Mouse (Mus musculus): ENCODE results near the gene Ptprcap. TPM values are rescaled to one million over a fixed set of nuclear protein-coding genes. Genes with fewer than 3 reads are reported as not detected.
"Not testable (repeated sequence)": the region's sequence is repeated elsewhere in the genome, so short reads cannot be mapped to it uniquely, and the experiment has no call there.

The Ptprcap gene
- polyA plus RNA-seq, 1 experiment from 2014 or later: 0.83 TPM

GRCm38 (mm10) chr19:4129462-4129861 lies 23.9 kb upstream of the Ptprcap start:
- Histone ChIP-seq H3K4me1 (replicated peaks) (peaks cover 24% of the 10 kb centered on the region), H3K9me3 (no peaks in the 10 kb centered on the region), H3K4me2 (no peak overlapping the region), H3K4me3 (no peak overlapping the region), H3K27ac (replicated peaks) (no peak overlapping the region), H3K9ac (no peak overlapping the region), H3K27me3 (no peaks in the 10 kb centered on the region), H3K36me3 (peaks cover 27% of the 10 kb centered on the region)
- 95% methylated on average over 7 of the region's 7 CpGs for WGBS
- ATAC-seq (ENCODE audit: low FRiP score, low read depth): no peak

GRCm38 (mm10) chr19:4130106-4130505 lies 23.3 kb upstream of the Ptprcap start:
- H3K27ac ChIP-seq (replicated peaks): no peak overlapping the region
- no peak overlapping the region for H3K4me2 ChIP-seq
- H3K9me3 ChIP-seq: no peaks in the 10 kb centered on the region
- peaks cover 18% of the 10 kb centered on the region for H3K4me1 ChIP-seq (replicated peaks)
- no peak overlapping the region for H3K4me3 ChIP-seq
- no peak for ATAC-seq (ENCODE audit: low FRiP score, low read depth)
- WGBS: 86% methylated on average over 4 of the region's 4 CpGs
- H3K9ac ChIP-seq: no peak overlapping the region
- no peaks in the 10 kb centered on the region for H3K27me3 ChIP-seq
- peaks cover 27% of the 10 kb centered on the region for H3K36me3 ChIP-seq

- Histone ChIP-seq H3K27ac (replicated peaks) (no peak overlapping the region), H3K9ac (no peak overlapping the region), H3K9me3 (no peaks in the 10 kb centered on the region), H3K36me3 (peaks cover 27% of the 10 kb centered on the region), H3K27me3 (no peaks in the 10 kb centered on the region), H3K4me3 (no peak overlapping the region), H3K4me2 (no peak overlapping the region), H3K4me1 (replicated peaks) (peaks cover 16% of the 10 kb centered on the region)
- ATAC-seq (ENCODE audit: low FRiP score, low read depth): no peak
- WGBS: 93% methylated on average over 5 of the region's 5 CpGs
Observed at GRCm38 (mm10) chr19:4131075-4131474, 22.3 kb upstream of the Ptprcap start.

- Histone ChIP-seq H3K4me1 (replicated peaks) (peaks cover 10% of the 10 kb centered on the region), H3K4me2 (no peak overlapping the region), H3K27me3 (no peaks in the 10 kb centered on the region), H3K27ac (replicated peaks) (no peak overlapping the region), H3K4me3 (no peak overlapping the region), H3K9me3 (no peaks in the 10 kb centered on the region), H3K9ac (no peak overlapping the region), H3K36me3 (peaks cover 27% of the 10 kb centered on the region)
- no peak for ATAC-seq (ENCODE audit: low FRiP score, low read depth)
- 84% methylated on average over 2 of the region's 2 CpGs for WGBS
Observed at GRCm38 (mm10) chr19:4131768-4132167, 21.6 kb upstream of the Ptprcap start.

- WGBS: 87% methylated on average over 4 of the region's 4 CpGs
- Histone ChIP-seq H3K4me1 (replicated peaks) (0 out of 2 replicates have a peak, but pooled peaks cover 3% of the 10 kb centered on the region), H3K36me3 (peaks cover 23% of the 10 kb centered on the region), H3K27me3 (no peaks in the 10 kb centered on the region), H3K4me2 (no peak overlapping the region), H3K9ac (no peak overlapping the region), H3K4me3 (no peak overlapping the region), H3K27ac (replicated peaks) (no peak overlapping the region), H3K9me3 (no peaks in the 10 kb centered on the region)
- ATAC-seq (ENCODE audit: low FRiP score, low read depth): no peak
Observed at GRCm38 (mm10) chr19:4134354-4134753, 19.1 kb upstream of the Ptprcap start.

- not testable (repeated sequence) for H3K27me3 ChIP-seq; H3K4me1 ChIP-seq (replicated peaks); H3K27ac ChIP-seq (replicated peaks); H3K4me3 ChIP-seq; H3K9me3 ChIP-seq; H3K9ac ChIP-seq; H3K4me2 ChIP-seq; ATAC-seq (ENCODE audit: low FRiP score, low read depth)
- WGBS: 81% methylated on average over 6 of the region's 6 CpGs
- peaks cover 15% of the 10 kb centered on the region for H3K36me3 ChIP-seq
Observed at GRCm38 (mm10) chr19:4135229-4135962, 18.0 kb upstream of the Ptprcap start.

DNA sequence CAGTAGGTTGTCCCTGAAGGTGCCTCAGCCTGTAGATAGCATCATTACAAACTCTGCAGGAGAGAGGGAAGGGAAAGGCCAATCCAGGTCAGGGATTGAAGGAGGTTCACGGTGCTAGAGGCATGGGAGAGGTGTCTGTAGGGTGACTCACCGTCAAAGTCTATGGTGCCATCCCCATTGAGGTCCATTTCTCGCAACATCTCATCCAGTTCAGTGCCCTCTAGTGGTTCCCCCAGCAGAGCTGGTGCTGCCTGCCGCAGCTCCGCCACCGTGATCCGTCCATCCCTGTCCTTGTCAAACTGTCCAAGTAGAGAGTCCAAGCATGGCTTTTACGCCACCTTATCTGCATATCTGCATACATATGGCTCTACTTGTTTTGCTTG lies 17.4 kb upstream of the Ptprcap start:
- not testable (repeated sequence) for H3K4me1 ChIP-seq (replicated peaks); H3K4me3 ChIP-seq; H3K27ac ChIP-seq (replicated peaks); ATAC-seq (ENCODE audit: low FRiP score, low read depth); H3K9ac ChIP-seq; H3K4me2 ChIP-seq; H3K27me3 ChIP-seq; H3K9me3 ChIP-seq
- 28% methylated on average over 8 of the region's 8 CpGs for WGBS
- H3K36me3 ChIP-seq: peaks cover 15% of the 10 kb centered on the region

DNA sequence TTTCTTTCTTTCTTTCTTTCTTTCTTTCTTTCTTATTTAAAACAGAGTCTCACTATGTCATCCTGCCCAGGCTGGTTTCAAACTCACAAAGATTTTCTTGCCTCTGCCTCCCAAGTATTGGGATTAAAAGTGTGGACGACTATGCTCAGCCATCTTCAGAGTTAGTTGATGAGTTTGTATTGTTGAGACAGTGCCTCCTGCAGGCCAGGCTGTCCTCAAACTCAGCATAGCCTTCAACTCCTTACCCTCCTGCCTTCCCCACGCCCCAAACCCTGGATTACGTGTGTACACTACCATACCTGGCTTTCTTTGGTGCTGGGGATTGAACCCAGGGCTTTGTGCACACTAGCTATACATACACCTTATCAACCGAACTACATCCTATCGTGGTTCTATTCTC lies 16.9 kb upstream of the Ptprcap start:
- no peak overlapping the region for H3K9ac ChIP-seq
- no peak for ATAC-seq (ENCODE audit: low FRiP score, low read depth)
- H3K27me3 ChIP-seq: no peaks in the 10 kb centered on the region
- no peak overlapping the region for H3K27ac ChIP-seq (replicated peaks)
- 83% methylated on average over 5 of the region's 5 CpGs for WGBS
- H3K4me1 ChIP-seq (replicated peaks): 0 out of 2 replicates have a peak, but pooled peaks cover 5% of the 10 kb centered on the region
- H3K9me3 ChIP-seq: no peaks in the 10 kb centered on the region
- H3K4me2 ChIP-seq: no peak overlapping the region
- no peak overlapping the region for H3K4me3 ChIP-seq
- peaks cover 13% of the 10 kb centered on the region for H3K36me3 ChIP-seq

GRCm38 (mm10) chr19:4137913-4138312 lies 15.5 kb upstream of the Ptprcap start:
- Histone ChIP-seq H3K4me2 (no peak overlapping the region), H3K27ac (replicated peaks) (no peak overlapping the region), H3K9ac (no peak overlapping the region), H3K36me3 (no peaks in the 10 kb centered on the region; the same call in none of the 2 replicates), H3K4me1 (replicated peaks) (0 out of 2 replicates have a peak, but pooled peaks cover 5% of the 10 kb centered on the region), H3K27me3 (no peaks in the 10 kb centered on the region), H3K4me3 (no peak overlapping the region), H3K9me3 (no peaks in the 10 kb centered on the region)
- no peak for ATAC-seq (ENCODE audit: low FRiP score, low read depth)
- WGBS: 89% methylated on average over 5 of the region's 5 CpGs

DNA sequence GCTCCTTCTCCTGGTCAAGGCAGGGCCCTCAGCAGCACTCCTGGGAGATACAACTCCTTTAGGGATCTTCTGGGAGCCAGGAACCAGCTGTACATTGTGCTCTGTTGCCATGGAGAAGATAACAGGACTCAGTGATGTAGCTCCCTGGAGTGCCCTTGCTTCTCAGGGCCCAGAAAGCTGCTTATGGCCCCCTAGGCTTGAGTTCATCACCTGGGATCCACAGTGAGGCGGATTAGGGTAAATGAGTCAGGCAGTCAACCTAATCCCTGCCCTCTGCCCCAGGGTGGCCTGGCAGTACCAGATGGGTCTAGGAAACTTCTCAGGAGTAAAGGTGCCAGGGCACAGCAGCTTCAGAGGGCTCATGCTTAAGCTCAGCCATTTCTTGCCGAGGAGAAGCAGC lies 14.0 kb upstream of the Ptprcap start, which contains the start of gene Gpr152:
Gene Gpr152, plus strand, starts transcription at position 342 of the 400 bp plus-strand sequence.
- Histone ChIP-seq H3K4me1 (replicated peaks) (0 out of 2 replicates have a peak, but pooled peaks cover 5% of the 10 kb centered on the region), H3K36me3 (no peaks in the 10 kb centered on the region), H3K4me3 (no peak within 1 kb of the TSS), H3K9me3 (no peaks in the 10 kb centered on the region), H3K9ac (no peak within 1 kb of the TSS), H3K27ac (replicated peaks) (no peak within 1 kb of the TSS), H3K4me2 (no peak within 1 kb of the TSS), H3K27me3 (no peaks in the 10 kb centered on the region)
- 58% methylated on average over 2 of the region's 2 CpGs for WGBS
- no peak for ATAC-seq (ENCODE audit: low FRiP score, low read depth)

DNA sequence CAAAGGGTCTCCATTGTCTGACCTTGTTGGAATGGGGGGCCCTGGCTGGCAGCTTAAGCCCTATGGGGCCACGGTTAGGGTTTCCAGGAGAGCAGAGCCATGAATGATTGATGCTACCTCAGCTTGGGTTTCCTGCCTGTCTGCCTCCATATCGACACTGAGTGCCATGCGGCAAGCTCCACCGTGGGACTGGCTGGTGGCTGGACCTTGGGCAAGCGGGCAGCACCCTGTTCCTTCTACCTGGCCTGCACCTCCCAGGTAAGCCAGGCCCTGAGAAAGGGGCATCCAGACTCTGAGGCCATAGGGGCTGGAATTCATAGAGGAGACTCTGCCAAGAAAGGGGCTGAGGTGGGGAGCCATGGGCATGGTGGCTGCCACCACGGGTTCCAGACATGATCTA lies 13.3 kb upstream of the Ptprcap start:
- no peak for ATAC-seq (ENCODE audit: low FRiP score, low read depth)
- Histone ChIP-seq H3K4me2 (no peak overlapping the region), H3K27me3 (no peaks in the 10 kb centered on the region), H3K9me3 (no peaks in the 10 kb centered on the region), H3K36me3 (no peaks in the 10 kb centered on the region), H3K27ac (replicated peaks) (no peak overlapping the region), H3K4me1 (replicated peaks) (0 out of 2 replicates have a peak, but pooled peaks cover 5% of the 10 kb centered on the region), H3K9ac (no peak overlapping the region), H3K4me3 (no peak overlapping the region)
- WGBS: 82% methylated on average over 6 of the region's 6 CpGs

GRCm38 (mm10) chr19:4142416-4143173 lies 10.8 kb upstream of the Ptprcap start:
- no peaks in the 10 kb centered on the region for H3K27me3 ChIP-seq
- no peak overlapping the region for H3K27ac ChIP-seq (replicated peaks)
- peaks cover 6% of the 10 kb centered on the region for H3K4me1 ChIP-seq (replicated peaks)
- no peak overlapping the region for H3K4me2 ChIP-seq
- 87% methylated on average over 18 of the region's 18 CpGs for WGBS
- no peak for ATAC-seq (ENCODE audit: low FRiP score, low read depth)
- H3K4me3 ChIP-seq: no peak overlapping the region
- H3K36me3 ChIP-seq: no peaks in the 10 kb centered on the region
- no peak overlapping the region for H3K9ac ChIP-seq
- H3K9me3 ChIP-seq: no peaks in the 10 kb centered on the region

Data from hindbrain, embryonic 15.5 days (tissue).